Mouse (Mus musculus): ENCODE measurements around the gene Sfmbt2. TPM values are rescaled to one million over a fixed set of nuclear protein-coding genes. Genes with fewer than 3 reads are reported as not detected.
"Not testable (repeated sequence)": the region's sequence is repeated elsewhere in the genome, so short reads cannot be mapped to it uniquely, and the experiment has no call there.

Gene Sfmbt2
- 2.1 and 2.3 TPM in 2 replicates for polyA plus RNA-seq (2012; rRNA removed)

GRCm38 (mm10) chr2:10370176-10370575 is at the start of gene Sfmbt2:
Gene Sfmbt2, plus strand, starts transcription at chr2:10370510.
- no peak for DNase-seq (ENCODE audit: extremely low spot score in 1 of 2, low spot score in 1 of 2)

GRCm38 (mm10) chr2:10321093-10321492 is 49.2 kb upstream of the Sfmbt2 start:
- DNase-seq (ENCODE audit: extremely low spot score in 1 of 2, low spot score in 1 of 2): no peak

- DNase-seq (ENCODE audit: extremely low spot score in 1 of 2, low spot score in 1 of 2): no peak
These were observed 47.1 kb upstream of the Sfmbt2 start for GRCm38 (mm10) chr2:10323173-10323572.

GRCm38 (mm10) chr2:10324980-10325379 is 45.3 kb upstream of the Sfmbt2 start:
- no peak for DNase-seq (ENCODE audit: extremely low spot score in 1 of 2, low spot score in 1 of 2)

GRCm38 (mm10) chr2:10330216-10330615 is 40.1 kb upstream of the Sfmbt2 start:
- no peak for DNase-seq (ENCODE audit: extremely low spot score in 1 of 2, low spot score in 1 of 2)

- DNase-seq (ENCODE audit: extremely low spot score in 1 of 2, low spot score in 1 of 2): no peak
These were observed 36.0 kb upstream of the Sfmbt2 start for GRCm38 (mm10) chr2:10334299-10334698.

- DNase-seq (ENCODE audit: extremely low spot score in 1 of 2, low spot score in 1 of 2): no peak
These were observed 35.2 kb upstream of the Sfmbt2 start for GRCm38 (mm10) chr2:10335037-10335608.

- no peak for DNase-seq (ENCODE audit: extremely low spot score in 1 of 2, low spot score in 1 of 2)
These were observed 30.3 kb upstream of the Sfmbt2 start for GRCm38 (mm10) chr2:10340022-10340421.

- DNase-seq (ENCODE audit: extremely low spot score in 1 of 2, low spot score in 1 of 2): no peak
These were observed 26.8 kb upstream of the Sfmbt2 start for GRCm38 (mm10) chr2:10343523-10343922.

- not testable (repeated sequence) for DNase-seq (ENCODE audit: extremely low spot score in 1 of 2, low spot score in 1 of 2)
These were observed 26.2 kb upstream of the Sfmbt2 start for GRCm38 (mm10) chr2:10344073-10344472.

- DNase-seq (ENCODE audit: extremely low spot score in 1 of 2, low spot score in 1 of 2): no peak
These were observed 23.1 kb upstream of the Sfmbt2 start for GRCm38 (mm10) chr2:10347193-10347592.

GRCm38 (mm10) chr2:10348036-10348435 is 22.3 kb upstream of the Sfmbt2 start:
- no peak for DNase-seq (ENCODE audit: extremely low spot score in 1 of 2, low spot score in 1 of 2)

GRCm38 (mm10) chr2:10350266-10350810 is 20.0 kb upstream of the Sfmbt2 start:
- no peak for DNase-seq (ENCODE audit: extremely low spot score in 1 of 2, low spot score in 1 of 2)

GRCm38 (mm10) chr2:10351125-10351524 is 19.2 kb upstream of the Sfmbt2 start:
- no peak for DNase-seq (ENCODE audit: extremely low spot score in 1 of 2, low spot score in 1 of 2)

- DNase-seq (ENCODE audit: extremely low spot score in 1 of 2, low spot score in 1 of 2): no peak
These were observed 17.4 kb upstream of the Sfmbt2 start for GRCm38 (mm10) chr2:10352887-10353286.

- no peak for DNase-seq (ENCODE audit: extremely low spot score in 1 of 2, low spot score in 1 of 2)
These were observed 16.4 kb upstream of the Sfmbt2 start for GRCm38 (mm10) chr2:10353889-10354288.

GRCm38 (mm10) chr2:10359861-10360260 is 10.4 kb upstream of the Sfmbt2 start:
- DNase-seq (ENCODE audit: extremely low spot score in 1 of 2, low spot score in 1 of 2): no peak

- DNase-seq (ENCODE audit: extremely low spot score in 1 of 2, low spot score in 1 of 2): no peak
These were observed 5.2 kb upstream of the Sfmbt2 start for GRCm38 (mm10) chr2:10365081-10365480.

- DNase-seq (ENCODE audit: extremely low spot score in 1 of 2, low spot score in 1 of 2): peak in 1 of 2 experiments; percentile 33
These were observed 4.0 kb upstream of the Sfmbt2 start for GRCm38 (mm10) chr2:10366284-10366683.

- no peak for DNase-seq (ENCODE audit: extremely low spot score in 1 of 2, low spot score in 1 of 2)
These were observed 634 bp upstream of the Sfmbt2 start for GRCm38 (mm10) chr2:10369676-10370075.

- DNase-seq (ENCODE audit: extremely low spot score in 1 of 2, low spot score in 1 of 2): no peak
These were observed 563 bp downstream of the Sfmbt2 start for GRCm38 (mm10) chr2:10370687-10371458.

- no peak for DNase-seq (ENCODE audit: extremely low spot score in 1 of 2, low spot score in 1 of 2)
These were observed 1.1 kb downstream of the Sfmbt2 start for GRCm38 (mm10) chr2:10371459-10371817.

Measured in frontal cortex, adult 2 months (tissue).